ENCODE assay signal across 16 mouse cellular contexts in the genomic region with DNA sequence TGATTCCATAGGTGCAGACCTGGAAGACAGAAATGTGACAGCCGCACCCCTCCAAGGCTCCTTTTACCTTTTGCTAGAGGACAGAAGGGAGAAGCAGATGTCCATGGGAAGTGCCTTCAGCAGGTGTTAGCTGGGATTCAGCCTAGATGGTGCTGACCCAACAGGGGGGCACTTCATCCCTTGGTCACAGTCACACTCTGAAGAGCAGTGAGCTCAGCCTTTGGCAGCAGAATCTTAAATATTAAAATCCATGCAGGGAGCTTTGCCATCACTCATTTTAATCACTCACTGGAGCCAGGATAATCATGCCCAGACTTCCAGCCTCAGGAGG.
DNase-seq lines count a peak whose midpoint lies in the region; ATAC-seq and TF ChIP-seq lines count a peak whose summit lies in the region.
"Had no signal": no experiment of that assay in that cellular context is flagged by ENCODE, and none has a peak within 500 bp of the region (broad histone marks: within the 10 kb centered on the region; RNA-seq: fewer than 3 reads in every experiment).

No protein-coding gene starts in this region.

- no peak overlapping the region for H3K4me3 ChIP-seq in heart, embryonic 12.5 days
- H3K4me3 ChIP-seq in cerebellum, adult 2 months (replicated peaks; ENCODE audit: insufficient read depth, low read depth, low read length): no peak overlapping the region
- H3K4me3 ChIP-seq in hindbrain, embryonic 12.5 days: no peak overlapping the region
- H3K4me3 ChIP-seq in midbrain, embryonic 15.5 days: no peak overlapping the region
- H3K4me3 ChIP-seq: layer of hippocampus, adult 2 months; liver, embryonic 15.5 days; stomach, embryonic 15.5 days had no signal

- H3K9ac ChIP-seq in heart, embryonic 12.5 days: 0 out of 2 replicates have a peak overlapping the region, but pooled peaks have one; percentile 11
- no peak overlapping the region for H3K9ac ChIP-seq in hindbrain, embryonic 12.5 days
- H3K9ac ChIP-seq in midbrain, embryonic 15.5 days: no peak overlapping the region
- H3K9ac ChIP-seq: liver, embryonic 15.5 days; stomach, embryonic 15.5 days had no signal

- no peak for ATAC-seq in heart, embryonic 12.5 days (ENCODE audit: insufficient number of reproducible peaks, low FRiP score)
- ATAC-seq in hindbrain, embryonic 12.5 days (ENCODE audit: low FRiP score): 0 out of 2 replicates have a peak, but pooled peaks have one; percentile 27
- 0 out of 2 replicates have a peak, but pooled peaks have one; percentile 11 for ATAC-seq in midbrain, embryonic 15.5 days (replicated peaks)
- ATAC-seq: activated CD4-positive, CD25-positive, alpha-beta regulatory T cell, adult 4 months had no signal

- intact Hi-C loops in heart, postnatal 25 days (cut with DNase I): loop anchor here (5.0 kb wide), 1 partner anchor 126 kb away; no protein-coding TSS in a partner anchor

- no peak for TF ChIP-seq POLR2A in cerebellum, adult 2 months (IDR thresholded peaks at IDR 0.05; ENCODE audit: borderline replicate concordance, insufficient read depth, low read length)

- H3K9me3 ChIP-seq in heart, embryonic 12.5 days (replicated peaks): no peaks in the 10 kb centered on the region
- H3K9me3 ChIP-seq in hindbrain, embryonic 12.5 days (replicated peaks): no peaks in the 10 kb centered on the region
- H3K9me3 ChIP-seq in midbrain, embryonic 15.5 days: no peaks in the 10 kb centered on the region
- H3K9me3 ChIP-seq: liver, embryonic 15.5 days; stomach, embryonic 15.5 days had no signal

- H3K36me3 ChIP-seq in heart, embryonic 12.5 days: no peaks in the 10 kb centered on the region
- H3K36me3 ChIP-seq in hindbrain, embryonic 12.5 days: no peaks in the 10 kb centered on the region
- no peaks in the 10 kb centered on the region for H3K36me3 ChIP-seq in midbrain, embryonic 15.5 days (replicated peaks)
- H3K36me3 ChIP-seq: liver, embryonic 15.5 days; stomach, embryonic 15.5 days had no signal

- H3K27me3 ChIP-seq in heart, embryonic 12.5 days (replicated peaks): no peaks in the 10 kb centered on the region
- H3K27me3 ChIP-seq in cerebellum, adult 2 months (ENCODE audit: control insufficient read depth, insufficient read depth, low read length): no peaks in the 10 kb centered on the region
- H3K27me3 ChIP-seq in hindbrain, embryonic 12.5 days: no peaks in the 10 kb centered on the region
- H3K27me3 ChIP-seq in midbrain, embryonic 15.5 days (replicated peaks): no peaks in the 10 kb centered on the region
- H3K27me3 ChIP-seq: liver, embryonic 15.5 days; stomach, embryonic 15.5 days had no signal

- no peak for DNase-seq in heart, postnatal 25 days (ENCODE audit: low spot score)
- DNase-seq in cerebellum, adult 2 months: peak; percentile 79 to 91
- DNase-seq in thymus, postnatal 10 days (ENCODE audit: low spot score in 2 of 2): no peak
- no peak for DNase-seq in adrenal gland, adult 18-20 months (ENCODE audit: low spot score in 2 of 2)
- DNase-seq: embryo, embryonic 11 days; gastrocnemius, postnatal 14 days; kidney, adult 2 months; lung, postnatal 4 days; thymus, postnatal 4 days had no signal

- WGBS in heart, embryonic 12.5 days: 55% methylated on average over 1 of the region's 1 CpGs
- WGBS in cerebellum, adult 2 months: 10% methylated on average over 1 of the region's 1 CpGs
- 79% methylated on average over 1 of the region's 1 CpGs for WGBS in hindbrain, embryonic 12.5 days
- 63% methylated on average over 1 of the region's 1 CpGs for WGBS in midbrain, embryonic 15.5 days

- no peak overlapping the region for H3K4me2 ChIP-seq in heart, embryonic 12.5 days
- no peak overlapping the region for H3K4me2 ChIP-seq in hindbrain, embryonic 12.5 days (replicated peaks)
- no peak overlapping the region for H3K4me2 ChIP-seq in midbrain, embryonic 15.5 days
- H3K4me2 ChIP-seq: liver, embryonic 15.5 days; stomach, embryonic 15.5 days had no signal

- no peak for TF ChIP-seq CTCF in cerebellum, adult 2 months (IDR thresholded peaks at IDR 0.05; ENCODE audit: borderline replicate concordance, insufficient read depth, low read depth, low read length)

- H3K27ac ChIP-seq in heart, embryonic 12.5 days (ENCODE audit: poor library complexity, severe bottlenecking): no peak overlapping the region
- peak overlapping the region; percentile 48 for H3K27ac ChIP-seq in cerebellum, adult 2 months (ENCODE audit: insufficient read depth, low read length)
- H3K27ac ChIP-seq in hindbrain, embryonic 12.5 days: no peak overlapping the region
- H3K27ac ChIP-seq in midbrain, embryonic 15.5 days: no peak overlapping the region
- H3K27ac ChIP-seq: layer of hippocampus, adult 2 months; liver, embryonic 15.5 days; stomach, embryonic 15.5 days had no signal

- H3K4me1 ChIP-seq in heart, embryonic 12.5 days (replicated peaks): peaks cover 43% of the 10 kb centered on the region
- peaks cover 7% of the 10 kb centered on the region; the same call in 1 of the 2 replicates for H3K4me1 ChIP-seq in cerebellum, adult 2 months (ENCODE audit: control insufficient read depth, insufficient read depth, low read length)
- peaks cover 19% of the 10 kb centered on the region for H3K4me1 ChIP-seq in hindbrain, embryonic 12.5 days
- H3K4me1 ChIP-seq in midbrain, embryonic 15.5 days: peaks cover 11% of the 10 kb centered on the region
- H3K4me1 ChIP-seq: liver, embryonic 15.5 days had no signal

Comparison
In these comparisons a context has a peak if more than half of its experiments do, and no peak if none do; other contexts are left out.
1. DNase-seq: peak in cerebellum, adult 2 months (2 of 2); none in heart, postnatal 25 days (single experiment), thymus, postnatal 10 days (0 of 2) and adrenal gland, adult 18-20 months (0 of 2).